Mouse (Mus musculus): ENCODE data around the gene Phlda1. TPM values are rescaled to one million over a fixed set of nuclear protein-coding genes. Genes with fewer than 3 reads are reported as not detected.

Phlda1 gene
- polyA plus RNA-seq, 1 experiment = 28.9 TPM

GRCm38 (mm10) chr10:111523894-111524293 lies 17.8 kb downstream of the Phlda1 start:
- no peak for DNase-seq (ENCODE audit: extremely low spot score in 1 of 2, low spot score in 1 of 2)

DNA sequence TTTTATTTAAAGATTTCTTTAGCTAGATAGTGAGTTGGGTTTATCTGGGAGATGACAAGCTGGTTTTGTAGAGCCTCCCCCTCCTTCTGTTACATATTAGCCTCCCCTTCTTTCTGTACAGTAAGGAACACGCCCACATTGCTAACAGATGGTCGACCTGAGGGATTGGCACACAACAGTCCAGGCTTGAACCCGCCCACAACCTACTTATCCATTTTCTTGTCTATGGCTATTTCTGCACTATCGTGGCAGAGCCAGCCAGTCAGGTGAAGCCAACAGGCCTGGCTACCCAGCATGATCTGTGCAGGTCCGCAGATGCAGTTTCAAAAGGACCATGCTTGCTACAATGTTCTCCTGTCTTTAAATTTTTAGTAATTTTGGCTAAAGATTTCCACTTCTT lies 21.0 kb downstream of the Phlda1 start:
- peak in 1 of 2 experiments; percentile 66 for DNase-seq (ENCODE audit: extremely low spot score in 1 of 2, low spot score in 1 of 2)

- no peak for DNase-seq (ENCODE audit: extremely low spot score in 1 of 2, low spot score in 1 of 2)
Observed at GRCm38 (mm10) chr10:111527613-111528012, 21.5 kb downstream of the Phlda1 start.

GRCm38 (mm10) chr10:111528283-111528682 lies 22.2 kb downstream of the Phlda1 start:
- no peak for DNase-seq (ENCODE audit: extremely low spot score in 1 of 2, low spot score in 1 of 2)

DNA sequence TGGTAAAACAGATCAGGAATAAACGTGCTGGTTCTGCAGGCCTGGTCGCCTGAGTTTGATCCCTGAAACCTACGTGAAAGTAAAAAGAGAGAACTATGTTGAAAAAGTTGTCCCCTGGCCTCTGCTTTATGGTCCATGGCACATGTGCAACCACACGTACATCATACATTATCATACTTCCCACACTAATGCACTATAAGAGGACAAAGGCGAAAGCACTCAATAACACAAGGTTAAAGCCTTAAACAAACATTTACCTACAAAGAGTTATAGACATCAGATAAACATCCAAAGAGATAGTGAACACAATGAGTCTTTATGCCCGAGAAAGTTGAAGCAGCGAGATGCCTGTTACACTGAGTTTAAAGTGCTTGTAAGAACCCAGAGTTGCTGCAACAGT lies 24.3 kb downstream of the Phlda1 start:
- no peak for DNase-seq (ENCODE audit: extremely low spot score in 1 of 2, low spot score in 1 of 2)

GRCm38 (mm10) chr10:111534691-111535090 lies 28.6 kb downstream of the Phlda1 start:
- no peak for DNase-seq (ENCODE audit: extremely low spot score in 1 of 2, low spot score in 1 of 2)

- DNase-seq (ENCODE audit: extremely low spot score in 1 of 2, low spot score in 1 of 2) = no peak
Observed at GRCm38 (mm10) chr10:111537410-111537809, 31.3 kb downstream of the Phlda1 start.

DNA sequence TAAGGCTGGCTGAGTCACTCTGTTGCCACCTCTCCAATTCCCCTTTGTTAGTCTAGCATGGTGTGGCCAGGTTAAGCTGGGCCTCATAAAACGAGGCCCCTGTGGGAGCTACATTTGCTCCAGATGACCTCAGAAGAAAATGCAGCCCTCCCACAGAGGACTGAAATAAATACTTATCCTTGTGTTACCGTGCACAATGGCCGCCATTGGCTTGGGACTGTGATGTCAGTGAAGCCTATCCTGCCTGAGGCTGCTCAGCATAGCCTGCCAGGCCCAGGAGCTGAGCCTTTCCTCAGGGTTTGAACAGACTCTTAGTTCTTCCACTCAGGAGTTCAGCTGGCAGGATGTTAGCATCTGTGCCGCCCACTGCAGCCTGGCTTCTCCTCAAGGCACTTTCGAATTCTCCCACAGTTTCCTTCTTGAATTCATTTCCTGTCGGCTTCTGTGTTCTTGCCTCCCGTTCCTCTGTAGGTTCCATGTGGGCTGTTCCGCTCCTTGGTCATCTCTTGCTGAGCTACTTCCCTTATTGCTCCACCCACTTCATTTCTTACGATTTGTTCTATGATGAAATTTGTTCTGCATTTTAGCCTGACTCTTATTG lies 33.7 kb downstream of the Phlda1 start:
- peak; percentile 64 to 83 for DNase-seq (ENCODE audit: extremely low spot score in 1 of 2, low spot score in 1 of 2)

DNA sequence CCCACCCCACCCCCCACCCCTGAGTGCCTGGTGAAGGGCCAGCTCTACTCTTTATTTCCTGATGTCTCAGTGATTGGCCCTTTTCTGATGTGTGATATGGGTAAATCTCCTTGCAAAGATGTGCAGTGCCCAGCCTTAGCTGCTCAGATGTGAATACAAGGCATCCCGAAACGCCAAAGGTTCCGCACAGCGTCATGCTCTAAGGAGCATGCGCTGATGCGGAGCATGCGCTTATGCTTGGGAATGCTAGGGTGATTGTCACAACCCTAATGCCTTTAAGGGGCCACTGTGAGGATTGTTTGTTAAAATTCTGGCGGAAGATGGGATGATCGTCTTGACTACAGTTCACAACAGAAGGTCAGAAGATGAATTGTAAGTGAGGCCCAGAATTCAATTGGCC lies 34.6 kb downstream of the Phlda1 start:
- no peak for DNase-seq (ENCODE audit: extremely low spot score in 1 of 2, low spot score in 1 of 2)

DNA sequence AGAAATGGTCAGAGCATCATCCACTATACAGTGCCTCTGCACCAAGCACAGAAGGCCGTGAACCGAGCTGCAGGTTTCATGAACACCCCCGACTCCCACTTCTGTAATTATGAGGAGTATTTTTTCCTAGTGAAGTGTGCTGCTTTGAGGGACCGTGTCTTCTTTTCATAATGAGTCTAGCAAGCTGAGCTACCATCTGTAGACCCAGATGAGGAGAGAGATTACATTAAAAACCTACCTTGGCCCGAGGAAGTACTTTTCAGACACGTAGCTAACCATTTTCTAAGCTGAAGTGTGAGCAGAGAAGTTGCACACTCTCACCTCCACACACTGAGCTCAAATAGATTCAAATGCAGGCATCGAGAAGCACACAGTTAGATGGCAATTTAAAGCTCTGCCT lies 37.0 kb downstream of the Phlda1 start:
- no peak for DNase-seq (ENCODE audit: extremely low spot score in 1 of 2, low spot score in 1 of 2)

GRCm38 (mm10) chr10:111543781-111544260 lies 37.7 kb downstream of the Phlda1 start:
- DNase-seq (ENCODE audit: extremely low spot score in 1 of 2, low spot score in 1 of 2) = no peak

GRCm38 (mm10) chr10:111544311-111544710 lies 38.2 kb downstream of the Phlda1 start:
- DNase-seq (ENCODE audit: extremely low spot score in 1 of 2, low spot score in 1 of 2) = no peak

DNA sequence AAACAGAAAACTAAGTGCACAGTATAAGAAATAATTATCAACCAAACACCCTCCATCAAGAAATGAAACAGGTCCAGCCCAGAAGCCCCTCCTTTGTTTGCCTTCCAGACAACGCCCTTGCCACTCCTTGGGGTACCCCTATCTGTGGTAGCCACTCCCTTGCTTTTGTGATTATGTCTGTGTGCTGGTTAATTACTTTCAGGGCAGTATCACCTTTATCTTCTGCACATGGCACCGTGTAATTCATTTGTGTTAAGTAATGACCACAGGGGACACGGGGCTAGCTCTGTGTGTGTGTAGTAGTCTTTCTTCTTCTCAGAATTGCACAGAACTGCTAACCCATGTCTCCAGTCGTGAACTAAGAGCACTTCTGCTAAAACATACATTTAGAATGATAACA lies 39.6 kb downstream of the Phlda1 start:
- DNase-seq (ENCODE audit: extremely low spot score in 1 of 2, low spot score in 1 of 2) = no peak

- peak; percentile 40 to 66 for DNase-seq (ENCODE audit: extremely low spot score in 1 of 2, low spot score in 1 of 2)
Observed at GRCm38 (mm10) chr10:111547881-111548372, 41.8 kb downstream of the Phlda1 start.

GRCm38 (mm10) chr10:111550075-111550695 lies 44.1 kb downstream of the Phlda1 start:
- DNase-seq (ENCODE audit: extremely low spot score in 1 of 2, low spot score in 1 of 2) = no peak

DNA sequence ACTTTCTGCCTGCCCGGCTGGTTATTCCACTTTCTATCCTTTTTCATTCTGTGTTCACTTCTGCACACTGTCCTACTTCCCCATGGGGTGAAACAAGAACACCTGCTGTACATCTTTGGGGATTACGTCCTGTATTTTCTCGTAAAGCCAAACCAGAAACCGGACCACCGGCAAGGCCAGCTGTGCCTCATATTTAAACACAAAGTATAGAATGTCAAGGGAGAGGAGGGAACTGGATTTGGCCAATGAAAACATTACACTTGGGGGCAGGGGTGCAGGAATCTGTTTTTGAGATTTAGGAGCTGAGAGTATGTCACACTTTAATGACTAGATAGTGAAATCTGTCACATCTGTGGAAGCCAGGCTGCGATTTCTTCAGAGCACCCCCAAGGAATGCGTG lies 47.6 kb downstream of the Phlda1 start:
- no peak for DNase-seq (ENCODE audit: extremely low spot score in 1 of 2, low spot score in 1 of 2)

DNA sequence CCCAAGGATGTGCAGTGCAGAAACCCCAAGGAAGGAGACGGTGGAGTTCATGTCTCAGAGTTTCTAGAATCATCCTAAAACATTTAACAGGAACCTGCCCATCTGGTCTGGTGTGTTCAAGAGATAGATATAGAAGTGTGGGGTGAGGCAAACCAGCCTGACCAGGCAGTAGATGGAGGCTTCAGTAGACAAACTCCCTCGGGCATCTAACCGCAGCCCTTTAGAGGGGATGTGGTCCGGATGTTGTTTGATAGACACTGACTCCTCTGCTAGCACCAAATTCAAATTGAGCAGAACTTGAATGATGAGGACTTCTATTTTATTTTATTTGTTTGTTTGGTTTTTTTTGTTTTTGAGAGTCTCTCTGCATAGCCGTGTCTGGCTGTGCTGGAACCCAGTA lies 48.6 kb downstream of the Phlda1 start:
- no peak for DNase-seq (ENCODE audit: extremely low spot score in 1 of 2, low spot score in 1 of 2)

DNA sequence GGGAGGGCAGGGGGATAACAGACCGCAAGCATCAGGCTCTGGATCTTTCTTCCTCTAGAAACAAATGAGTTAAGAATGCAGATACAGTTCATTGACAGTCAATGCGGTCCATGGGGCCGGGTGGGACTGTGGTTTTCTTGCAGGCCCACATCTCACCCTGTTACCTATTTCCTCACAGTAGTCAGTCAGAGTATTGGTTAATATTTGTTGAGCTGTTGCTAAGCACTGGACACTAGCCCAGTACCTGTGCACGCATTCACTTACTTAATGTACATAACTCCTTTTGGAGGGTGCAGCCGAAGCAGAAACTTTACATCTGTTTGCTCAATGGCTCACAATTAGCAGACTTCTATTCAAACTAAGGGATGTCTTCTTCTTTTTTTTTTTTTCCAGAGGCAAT lies 52.1 kb downstream of the Phlda1 start:
- no peak for DNase-seq (ENCODE audit: extremely low spot score in 1 of 2, low spot score in 1 of 2)
